Mouse (Mus musculus): ENCODE measurements at regions not wholly inside any gene's neighbourhood (a gene's known extent, or its start where the extent isn't known, plus 50 kb on each side); places are given as distances from the start of the nearest gene placed in this dataset.

- no peak for TF ChIP-seq CEBPB (IDR thresholded peaks at IDR 0.05; ENCODE audit: insufficient read depth, poor library complexity, severe bottlenecking)
- TF ChIP-seq E2F4 (IDR thresholded peaks at IDR 0.05; ENCODE audit: insufficient read depth), result no peak
- TF ChIP-seq MAX (IDR thresholded peaks at IDR 0.05; ENCODE audit: low read depth), result no peak
These were observed 122.1 kb upstream of the Hes1 start for GRCm38 (mm10) chr16:29942111-29942510.
